Mouse (Mus musculus): Measurements from ENCODE around the gene Nhsl1. TPM values are rescaled to one million over a fixed set of nuclear protein-coding genes. Genes with fewer than 3 reads are reported as not detected.

The Nhsl1 gene
- polyA plus RNA-seq, 1 experiment from 2014 or later: 1.9 TPM

- TF ChIP-seq CTCF (IDR thresholded peaks at IDR 0.05) (no peak), EP300 (IDR thresholded peaks at IDR 0.05) (no peak)
- no peak overlapping the region for H3K27ac ChIP-seq (ENCODE audit: low read length)
- 0 out of 2 replicates have a peak, but pooled peaks cover 3% of the 10 kb centered on the region for H3K27me3 ChIP-seq (replicated peaks; ENCODE audit: insufficient read depth, low read length)
- H3K4me2 ChIP-seq (replicated peaks; ENCODE audit: low read depth, low read length): 0 out of 2 replicates have a peak overlapping the region, but pooled peaks have one; percentile 98
- DNase-seq (ENCODE audit: low spot score) (no peak), ATAC-seq (no peak)
- no peaks in the 10 kb centered on the region for H3K36me3 ChIP-seq (ENCODE audit: insufficient read depth, low read length)
- H3K4me3 ChIP-seq (ENCODE audit: low read depth, low read length): no peak overlapping the region
- H3K9me3 ChIP-seq (ENCODE audit: low read length): no peaks in the 10 kb centered on the region
- no peaks in the 10 kb centered on the region for H3K4me1 ChIP-seq (ENCODE audit: insufficient read depth, low read depth, low read length)
- 32% methylated on average over 10 of the region's 10 CpGs for WGBS
- H3K9ac ChIP-seq (replicated peaks; ENCODE audit: low read depth): no peak overlapping the region
These were observed 1.3 kb upstream of the Nhsl1 start for GRCm38 (mm10) chr10:18317521-18317920.

- Histone ChIP-seq H3K9me3 (ENCODE audit: low read length) (no peaks in the 10 kb centered on the region), H3K27ac (ENCODE audit: low read length) (peak overlapping the region; percentile 54), H3K27me3 (replicated peaks; ENCODE audit: insufficient read depth, low read length) (0 out of 2 replicates have a peak, but pooled peaks cover 3% of the 10 kb centered on the region), H3K4me3 (ENCODE audit: low read depth, low read length) (peak overlapping the region; percentile 72), H3K4me2 (replicated peaks; ENCODE audit: low read depth, low read length) (peak overlapping the region; percentile 98), H3K9ac (replicated peaks; ENCODE audit: low read depth) (peak overlapping the region; percentile 48), H3K4me1 (ENCODE audit: insufficient read depth, low read depth, low read length) (no peaks in the 10 kb centered on the region), H3K36me3 (ENCODE audit: insufficient read depth, low read length) (no peaks in the 10 kb centered on the region)
- 5% methylated on average over 30 of the region's 89 CpGs for WGBS
- TF ChIP-seq CTCF (IDR thresholded peaks at IDR 0.05) (peak; percentile 19; the same call in 1 of the 2 replicates), EP300 (IDR thresholded peaks at IDR 0.05) (no peak)
- DNase-seq (ENCODE audit: low spot score) (peak; percentile 89), ATAC-seq (peak; percentile 89)
These were observed 547 bp upstream of the Nhsl1 start for GRCm38 (mm10) chr10:18317961-18318915.

- H3K4me2 ChIP-seq (replicated peaks; ENCODE audit: low read depth, low read length): peak overlapping the region; percentile 98
- no peaks in the 10 kb centered on the region for H3K9me3 ChIP-seq (ENCODE audit: low read length)
- 25% methylated on average over 4 of the region's 4 CpGs for WGBS
- H3K27ac ChIP-seq (ENCODE audit: low read length): no peak overlapping the region
- no peak for DNase-seq (ENCODE audit: low spot score)
- no peaks in the 10 kb centered on the region for H3K36me3 ChIP-seq (ENCODE audit: insufficient read depth, low read length)
- H3K4me3 ChIP-seq (ENCODE audit: low read depth, low read length): peak overlapping the region; percentile 72
- no peak overlapping the region for H3K9ac ChIP-seq (replicated peaks; ENCODE audit: low read depth)
- TF ChIP-seq EP300 (IDR thresholded peaks at IDR 0.05) (no peak), CTCF (IDR thresholded peaks at IDR 0.05) (no peak)
- no peaks in the 10 kb centered on the region for H3K4me1 ChIP-seq (ENCODE audit: insufficient read depth, low read depth, low read length)
- 0 out of 2 replicates have a peak, but pooled peaks cover 3% of the 10 kb centered on the region for H3K27me3 ChIP-seq (replicated peaks; ENCODE audit: insufficient read depth, low read length)
- ATAC-seq: no peak
These were observed 906 bp downstream of the Nhsl1 start for GRCm38 (mm10) chr10:18319691-18320090.

GRCm38 (mm10) chr10:18321861-18322260 lies 3.1 kb downstream of the Nhsl1 start:
- H3K4me3 ChIP-seq (ENCODE audit: low read depth, low read length): no peak overlapping the region
- 0 out of 2 replicates have a peak, but pooled peaks cover 3% of the 10 kb centered on the region for H3K27me3 ChIP-seq (replicated peaks; ENCODE audit: insufficient read depth, low read length)
- no peak overlapping the region for H3K9ac ChIP-seq (replicated peaks; ENCODE audit: low read depth)
- DNase-seq (ENCODE audit: low spot score): no peak
- H3K4me2 ChIP-seq (replicated peaks; ENCODE audit: low read depth, low read length): no peak overlapping the region
- no peak overlapping the region for H3K27ac ChIP-seq (ENCODE audit: low read length)
- no peaks in the 10 kb centered on the region for H3K36me3 ChIP-seq (ENCODE audit: insufficient read depth, low read length)
- WGBS: 86% methylated on average over 6 of the region's 6 CpGs
- H3K9me3 ChIP-seq (ENCODE audit: low read length): no peaks in the 10 kb centered on the region
- no peaks in the 10 kb centered on the region for H3K4me1 ChIP-seq (ENCODE audit: insufficient read depth, low read depth, low read length)
- no peak for ATAC-seq
- TF ChIP-seq EP300 (IDR thresholded peaks at IDR 0.05) (no peak), CTCF (IDR thresholded peaks at IDR 0.05) (no peak)

- H3K4me2 ChIP-seq (replicated peaks; ENCODE audit: low read depth, low read length): no peak overlapping the region
- DNase-seq (ENCODE audit: low spot score): peak; percentile 29
- no peak for TF ChIP-seq EP300 (IDR thresholded peaks at IDR 0.05)
- no peak for TF ChIP-seq CTCF (IDR thresholded peaks at IDR 0.05)
These were observed 4.9 kb downstream of the Nhsl1 start for GRCm38 (mm10) chr10:18323701-18324100.

GRCm38 (mm10) chr10:18328331-18328908 lies 9.6 kb downstream of the Nhsl1 start:
- Histone ChIP-seq H3K27ac (ENCODE audit: low read length) (no peak overlapping the region), H3K36me3 (ENCODE audit: insufficient read depth, low read length) (no peaks in the 10 kb centered on the region), H3K27me3 (replicated peaks; ENCODE audit: insufficient read depth, low read length) (no peaks in the 10 kb centered on the region), H3K9me3 (ENCODE audit: low read length) (no peaks in the 10 kb centered on the region), H3K4me2 (replicated peaks; ENCODE audit: low read depth, low read length) (no peak overlapping the region), H3K9ac (replicated peaks; ENCODE audit: low read depth) (no peak overlapping the region), H3K4me1 (ENCODE audit: insufficient read depth, low read depth, low read length) (peaks cover 7% of the 10 kb centered on the region; the same call in 1 of the 2 replicates), H3K4me3 (ENCODE audit: low read depth, low read length) (no peak overlapping the region)
- no peak for ATAC-seq
- DNase-seq (ENCODE audit: low spot score): no peak
- no peak for TF ChIP-seq EP300 (IDR thresholded peaks at IDR 0.05)
- TF ChIP-seq CTCF (IDR thresholded peaks at IDR 0.05): no peak
- WGBS: 57% methylated on average over 5 of the region's 5 CpGs

More at GRCm38 (mm10) chr10:18323701-18324100, 4.9 kb downstream of the Nhsl1 start:
- Histone ChIP-seq H3K9ac (replicated peaks; ENCODE audit: low read depth) (no peak overlapping the region), H3K36me3 (ENCODE audit: insufficient read depth, low read length) (no peaks in the 10 kb centered on the region), H3K27me3 (replicated peaks; ENCODE audit: insufficient read depth, low read length) (0 out of 2 replicates have a peak, but pooled peaks cover 3% of the 10 kb centered on the region), H3K4me3 (ENCODE audit: low read depth, low read length) (no peak overlapping the region), H3K4me1 (ENCODE audit: insufficient read depth, low read depth, low read length) (no peaks in the 10 kb centered on the region), H3K9me3 (ENCODE audit: low read length) (no peaks in the 10 kb centered on the region), H3K27ac (ENCODE audit: low read length) (no peak overlapping the region)
- no peak for ATAC-seq
- WGBS: 36% methylated on average over 4 of the region's 4 CpGs
